Mouse (Mus musculus): ENCODE data around the gene Gpatch1. TPM values are rescaled to one million over a fixed set of nuclear protein-coding genes. Genes with fewer than 3 reads are reported as not detected.

Gpatch1 gene
- polyA plus RNA-seq, 1 experiment from 2014 or later = 5.6 TPM

GRCm38 (mm10) chr7:35353306-35353705 is 35.1 kb upstream of the Gpatch1 start:
- TF ChIP-seq EP300 (IDR thresholded peaks at IDR 0.05; ENCODE audit: low read depth) (no peak), CTCF (IDR thresholded peaks at IDR 0.05; ENCODE audit: low read depth) (no peak)
- H3K36me3 ChIP-seq (replicated peaks; ENCODE audit: insufficient read depth, low read length) = no peaks in the 10 kb centered on the region
- no peak overlapping the region for H3K4me3 ChIP-seq (ENCODE audit: low read depth, low read length)
- H3K27me3 ChIP-seq (ENCODE audit: insufficient read depth, low read length) = no peaks in the 10 kb centered on the region
- no peak overlapping the region for H3K9ac ChIP-seq (replicated peaks)
- ATAC-seq (no peak), DNase-seq (no peak)
- WGBS (ENCODE audit: insufficient replicate concordance) = 92% methylated on average over 15 of the region's 15 CpGs
- H3K4me2 ChIP-seq (ENCODE audit: low read depth, low read length) = no peak overlapping the region
- H3K27ac ChIP-seq (ENCODE audit: low read depth) = no peak overlapping the region
- no peaks in the 10 kb centered on the region for H3K9me3 ChIP-seq (ENCODE audit: low read length)
- peaks cover 8% of the 10 kb centered on the region; the same call in 1 of the 2 replicates for H3K4me1 ChIP-seq (ENCODE audit: insufficient read depth)

GRCm38 (mm10) chr7:35351155-35351554 is 32.9 kb upstream of the Gpatch1 start:
- TF ChIP-seq CTCF (IDR thresholded peaks at IDR 0.05; ENCODE audit: low read depth) (no peak), EP300 (IDR thresholded peaks at IDR 0.05; ENCODE audit: low read depth) (no peak)
- DNase-seq (no peak), ATAC-seq (no peak)
- H3K4me1 ChIP-seq (ENCODE audit: insufficient read depth) = peaks cover 14% of the 10 kb centered on the region
- no peaks in the 10 kb centered on the region for H3K9me3 ChIP-seq (ENCODE audit: low read length)
- 74% methylated on average over 3 of the region's 3 CpGs for WGBS (ENCODE audit: insufficient replicate concordance)
- no peak overlapping the region for H3K4me3 ChIP-seq (ENCODE audit: low read depth, low read length)
- H3K4me2 ChIP-seq (ENCODE audit: low read depth, low read length) = no peak overlapping the region
- H3K9ac ChIP-seq (replicated peaks) = no peak overlapping the region
- H3K27ac ChIP-seq (ENCODE audit: low read depth) = peak overlapping the region; percentile 86; the same call in 1 of the 2 replicates
- no peaks in the 10 kb centered on the region for H3K36me3 ChIP-seq (replicated peaks; ENCODE audit: insufficient read depth, low read length)
- no peaks in the 10 kb centered on the region for H3K27me3 ChIP-seq (ENCODE audit: insufficient read depth, low read length)

- Histone ChIP-seq H3K36me3 (replicated peaks; ENCODE audit: insufficient read depth, low read length) (no peaks in the 10 kb centered on the region), H3K27ac (ENCODE audit: low read depth) (peak overlapping the region; percentile 86), H3K4me1 (ENCODE audit: insufficient read depth) (peaks cover 14% of the 10 kb centered on the region), H3K9ac (replicated peaks) (no peak overlapping the region), H3K4me3 (ENCODE audit: low read depth, low read length) (no peak overlapping the region), H3K9me3 (ENCODE audit: low read length) (no peaks in the 10 kb centered on the region), H3K27me3 (ENCODE audit: insufficient read depth, low read length) (no peaks in the 10 kb centered on the region), H3K4me2 (ENCODE audit: low read depth, low read length) (no peak overlapping the region; the same call in 1 of the 2 replicates)
- peak; percentile 85 for ATAC-seq
- 55% methylated on average over 8 of the region's 8 CpGs for WGBS (ENCODE audit: insufficient replicate concordance)
- DNase-seq = peak; percentile 20
- TF ChIP-seq EP300 (IDR thresholded peaks at IDR 0.05; ENCODE audit: low read depth) (no peak), CTCF (IDR thresholded peaks at IDR 0.05; ENCODE audit: low read depth) (no peak)
Observed at GRCm38 (mm10) chr7:35349886-35350684, 31.8 kb upstream of the Gpatch1 start.

GRCm38 (mm10) chr7:35349022-35349421 is 30.8 kb upstream of the Gpatch1 start:
- H3K9ac ChIP-seq (replicated peaks) = no peak overlapping the region
- H3K4me1 ChIP-seq (ENCODE audit: insufficient read depth) = peaks cover 14% of the 10 kb centered on the region
- no peak overlapping the region for H3K4me3 ChIP-seq (ENCODE audit: low read depth, low read length)
- no peak overlapping the region for H3K4me2 ChIP-seq (ENCODE audit: low read depth, low read length)
- TF ChIP-seq CTCF (IDR thresholded peaks at IDR 0.05; ENCODE audit: low read depth) (no peak), EP300 (IDR thresholded peaks at IDR 0.05; ENCODE audit: low read depth) (no peak)
- ATAC-seq = no peak
- H3K9me3 ChIP-seq (ENCODE audit: low read length) = no peaks in the 10 kb centered on the region
- no peak for DNase-seq
- H3K36me3 ChIP-seq (replicated peaks; ENCODE audit: insufficient read depth, low read length) = no peaks in the 10 kb centered on the region
- H3K27ac ChIP-seq (ENCODE audit: low read depth) = peak overlapping the region; percentile 86
- H3K27me3 ChIP-seq (ENCODE audit: insufficient read depth, low read length) = no peaks in the 10 kb centered on the region
- 66% methylated on average over 4 of the region's 4 CpGs for WGBS (ENCODE audit: insufficient replicate concordance)

- H3K4me3 ChIP-seq (ENCODE audit: low read depth, low read length) = no peak overlapping the region
- DNase-seq (no peak), ATAC-seq (peak; percentile 21; the same call in 1 of the 2 replicates)
- no peaks in the 10 kb centered on the region for H3K36me3 ChIP-seq (replicated peaks; ENCODE audit: insufficient read depth, low read length)
- peak overlapping the region; percentile 86 for H3K27ac ChIP-seq (ENCODE audit: low read depth)
- 49% methylated on average over 18 of the region's 18 CpGs for WGBS (ENCODE audit: insufficient replicate concordance)
- H3K9me3 ChIP-seq (ENCODE audit: low read length) = no peaks in the 10 kb centered on the region
- TF ChIP-seq EP300 (IDR thresholded peaks at IDR 0.05; ENCODE audit: low read depth) = no peak
- TF ChIP-seq CTCF (IDR thresholded peaks at IDR 0.05; ENCODE audit: low read depth) = no peak
- no peaks in the 10 kb centered on the region for H3K27me3 ChIP-seq (ENCODE audit: insufficient read depth, low read length)
- peak overlapping the region; percentile 20; the same call in 1 of the 2 replicates for H3K4me2 ChIP-seq (ENCODE audit: low read depth, low read length)
- H3K9ac ChIP-seq (replicated peaks) = no peak overlapping the region
- peaks cover 14% of the 10 kb centered on the region for H3K4me1 ChIP-seq (ENCODE audit: insufficient read depth)
Observed at GRCm38 (mm10) chr7:35347918-35348700, 29.9 kb upstream of the Gpatch1 start.

- Histone ChIP-seq H3K27me3 (ENCODE audit: insufficient read depth, low read length) (no peaks in the 10 kb centered on the region), H3K36me3 (replicated peaks; ENCODE audit: insufficient read depth, low read length) (no peaks in the 10 kb centered on the region), H3K9ac (replicated peaks) (no peak overlapping the region), H3K4me3 (ENCODE audit: low read depth, low read length) (no peak overlapping the region), H3K4me1 (ENCODE audit: insufficient read depth) (peaks cover 15% of the 10 kb centered on the region), H3K27ac (ENCODE audit: low read depth) (no peak overlapping the region), H3K9me3 (ENCODE audit: low read length) (no peaks in the 10 kb centered on the region), H3K4me2 (ENCODE audit: low read depth, low read length) (no peak overlapping the region)
- TF ChIP-seq CTCF (IDR thresholded peaks at IDR 0.05; ENCODE audit: low read depth) = no peak
- DNase-seq (no peak), ATAC-seq (no peak)
- 78% methylated on average over 5 of the region's 5 CpGs for WGBS (ENCODE audit: insufficient replicate concordance)
Observed at GRCm38 (mm10) chr7:35344785-35345330, 26.6 kb upstream of the Gpatch1 start.
